Mouse (Mus musculus) kidney, postnatal 14 days (tissue): ENCODE data around the gene Abhd12.

Experiments
- DNase-seq: peaks from one replicate; pipeline ENCODE4 v3.0.0; 2022; ENCODE audit warnings: mixed read lengths

Gene Abhd12

DNA sequence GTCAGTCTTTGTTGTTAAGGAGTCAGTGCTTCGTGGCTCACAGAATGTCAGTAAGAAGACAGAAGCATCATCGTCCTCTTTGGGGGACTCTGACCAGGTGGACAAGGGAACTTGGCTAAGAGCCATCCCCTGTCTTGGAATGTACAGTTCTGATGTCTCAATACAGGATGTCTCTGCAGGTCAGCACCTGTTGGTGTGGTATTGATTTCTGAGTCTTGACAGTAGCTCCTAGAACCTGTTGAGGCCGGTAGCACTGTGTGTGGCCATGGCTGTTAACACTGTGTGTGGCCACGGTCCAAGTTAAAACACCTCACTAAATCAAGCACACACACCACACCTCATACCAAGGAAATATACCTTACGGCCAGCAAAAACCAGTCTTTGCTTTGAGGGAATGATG is 103.9 kb downstream of the Abhd12 start:
- no peak for DNase-seq

DNA sequence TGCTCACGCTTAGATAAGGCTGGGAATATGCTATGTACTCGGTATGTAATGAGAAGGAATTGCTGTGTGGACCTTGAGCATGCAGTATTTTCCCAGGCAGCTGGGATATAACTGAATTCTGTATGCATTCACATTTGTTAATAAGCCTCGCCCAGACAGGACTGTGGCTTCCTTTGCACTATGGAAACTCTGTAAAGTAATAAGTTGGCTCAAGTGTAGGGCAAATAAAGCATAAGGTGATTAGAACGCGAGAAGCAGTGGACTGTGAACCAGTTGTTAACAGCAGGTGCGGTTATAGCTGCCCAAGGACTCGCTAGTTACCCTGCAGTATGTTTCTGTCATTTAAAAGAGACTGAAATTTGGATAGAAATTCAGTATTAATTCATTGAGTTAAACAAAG is 106.5 kb downstream of the Abhd12 start:
- DNase-seq, result no peak

DNA sequence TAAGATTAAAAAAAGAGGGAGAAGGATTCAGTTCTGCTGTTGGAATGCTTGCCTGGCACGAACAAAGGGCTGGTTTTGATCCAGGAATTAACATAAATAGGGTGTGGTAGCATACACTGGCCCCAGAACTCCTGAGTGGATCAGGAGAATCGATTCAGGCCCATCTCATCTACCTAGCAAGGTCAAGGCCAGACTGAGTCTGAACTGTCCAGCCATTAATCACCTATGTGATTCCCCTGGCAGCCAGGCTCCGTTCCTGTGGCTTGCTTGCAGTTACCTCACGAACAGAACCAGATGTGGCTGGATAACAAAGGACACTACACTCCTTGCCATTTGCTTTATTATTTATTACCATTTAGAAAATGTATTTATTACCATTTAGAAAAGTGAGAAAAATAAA is 111.2 kb downstream of the Abhd12 start:
- DNase-seq, result no peak

- peak; percentile 85 for DNase-seq
These were observed 115.6 kb downstream of the Abhd12 start for GRCm38 (mm10) chr2:150788768-150789550.

GRCm38 (mm10) chr2:150787234-150787771 is 117.2 kb downstream of the Abhd12 start:
- DNase-seq, result peak; percentile 35

DNA sequence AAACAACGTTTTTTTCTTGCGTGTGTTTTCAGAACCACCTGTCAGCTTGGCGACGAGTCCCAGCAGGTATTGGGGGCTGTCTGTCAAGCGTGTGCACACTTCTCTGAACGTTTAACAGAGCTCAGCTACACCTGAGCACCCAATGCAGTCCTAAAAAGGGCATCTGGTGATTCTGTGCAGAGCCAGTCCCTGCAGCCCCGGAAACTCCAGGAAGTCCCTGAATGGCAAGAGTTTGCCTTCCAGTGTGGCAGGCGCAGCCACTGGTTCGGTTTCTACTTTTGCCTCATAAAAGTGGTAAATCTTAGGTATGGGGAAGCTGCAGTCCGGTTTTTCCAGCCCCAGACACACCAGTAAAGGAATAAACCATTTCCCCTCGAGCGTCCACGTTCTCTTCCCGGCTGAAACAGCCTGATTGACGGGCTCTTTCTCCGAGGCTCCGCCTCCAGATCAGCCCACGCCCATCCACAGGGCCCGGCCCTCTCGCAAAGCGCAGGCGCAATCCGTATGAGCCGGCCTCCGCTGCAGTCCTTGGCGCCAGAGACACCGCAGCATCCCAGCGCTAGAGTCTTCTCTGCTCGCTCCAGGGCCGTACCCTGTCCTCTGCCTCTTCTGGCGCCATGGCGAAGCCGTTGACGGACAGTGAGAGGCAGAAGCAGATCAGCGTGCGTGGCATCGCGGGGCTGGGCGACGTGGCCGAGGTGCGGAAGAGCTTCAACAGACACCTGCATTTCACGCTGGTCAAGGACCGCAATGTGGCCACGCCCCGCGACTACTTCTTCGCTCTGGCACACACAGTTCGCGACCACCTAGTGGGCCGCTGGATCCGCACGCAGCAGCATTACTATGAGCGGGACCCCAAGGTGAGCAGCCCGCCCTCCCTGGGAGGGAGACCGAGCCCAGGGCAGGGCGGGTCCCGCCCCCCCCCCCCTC is 118.0 kb downstream of the Abhd12 start, which contains the start of gene Pygb:
Gene Pygb (plus strand): TSS at position 485 of the 930 bp plus-strand sequence.
- DNase-seq, result peak; percentile 91

DNA sequence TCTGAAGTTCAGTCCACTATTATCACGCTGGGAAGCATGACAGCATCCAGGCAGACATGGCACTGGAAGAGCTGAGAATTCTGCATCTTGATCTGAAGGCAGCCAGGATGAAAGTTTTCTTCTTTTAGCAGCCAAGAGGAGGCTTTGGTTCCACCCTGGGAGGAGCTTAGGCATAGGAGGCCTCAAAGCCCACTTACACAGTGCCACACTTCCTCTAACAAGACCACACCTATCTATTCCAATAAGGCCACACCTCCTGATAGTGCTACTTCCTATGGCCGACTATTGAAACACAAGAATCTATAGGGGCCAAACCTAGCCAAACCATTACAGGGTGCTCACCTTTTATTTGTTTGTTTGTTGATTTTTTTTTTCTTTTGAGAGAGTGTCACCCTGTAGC is 121.7 kb downstream of the Abhd12 start:
- DNase-seq, result no peak
